Mouse (Mus musculus) cerebellum, adult 11-12 months (tissue): ENCODE measurements around the gene Shoc2.
"Not testable (repeated sequence)": the region's sequence is repeated elsewhere in the genome, so short reads cannot be mapped to it uniquely, and the experiment has no call there.

ENCODE experiments used
- DNase-seq: peaks from one replicate; pipeline ENCODE4 v3.0.0; 2022

The Shoc2 gene

DNA sequence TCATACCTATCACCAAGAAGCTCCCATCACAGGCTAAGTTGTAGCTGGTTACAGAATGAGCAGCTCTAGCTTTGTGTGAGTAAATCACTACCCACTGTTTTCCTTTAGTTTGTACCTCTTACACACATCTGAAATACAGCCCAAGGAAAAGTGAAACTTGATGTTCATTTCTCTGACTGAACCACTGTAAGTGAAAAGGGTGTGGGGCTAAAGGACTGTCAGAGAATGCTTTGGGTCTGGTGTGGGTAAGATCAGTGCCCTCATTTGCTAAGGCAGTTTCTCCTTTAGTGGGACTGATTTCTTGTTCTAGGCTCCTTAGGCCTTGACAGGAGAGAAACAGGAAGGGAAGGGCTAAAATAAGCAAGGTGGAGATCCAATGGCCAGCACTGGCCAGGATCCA, 10.1 kb upstream of the Shoc2 start:
- DNase-seq = no peak

DNA sequence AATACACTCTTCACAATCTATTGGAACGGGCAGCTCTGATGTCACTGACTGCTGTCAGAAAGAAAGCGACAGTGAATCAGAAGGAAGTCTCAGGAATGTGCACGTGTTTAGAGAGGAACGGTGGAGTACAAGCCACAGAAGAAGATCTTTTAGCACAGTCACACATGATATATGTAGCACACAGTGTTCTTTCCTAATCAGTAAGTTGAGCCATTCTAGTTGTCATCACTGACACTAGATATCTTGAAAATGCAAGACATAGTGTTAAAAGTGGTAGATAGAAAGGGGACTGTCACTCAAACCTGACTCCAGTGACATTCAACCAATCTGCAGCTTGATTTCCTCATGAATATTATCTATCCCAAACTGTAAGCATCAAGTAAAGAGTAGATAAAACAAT, 4.6 kb upstream of the Shoc2 start:
- DNase-seq = no peak

DNA sequence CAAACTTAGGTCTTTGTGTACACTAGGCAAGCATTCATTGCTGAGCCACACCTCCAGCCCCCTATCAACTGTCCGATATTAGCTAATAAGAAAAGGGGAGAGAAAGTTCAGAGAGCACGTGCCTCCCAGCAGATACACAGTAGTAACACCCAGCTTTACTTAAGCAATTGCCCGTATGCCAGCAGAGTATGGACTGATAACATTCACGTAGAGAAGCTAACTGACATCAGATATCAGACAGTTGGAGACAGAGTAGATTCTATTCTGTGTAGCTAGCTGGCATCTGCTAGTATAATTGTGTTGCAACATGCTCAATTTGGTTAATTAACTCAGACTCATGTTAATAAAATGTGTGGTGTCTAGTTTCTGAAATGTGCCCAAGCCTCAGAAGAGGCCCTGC, 3.0 kb upstream of the Shoc2 start:
- DNase-seq = no peak

DNA sequence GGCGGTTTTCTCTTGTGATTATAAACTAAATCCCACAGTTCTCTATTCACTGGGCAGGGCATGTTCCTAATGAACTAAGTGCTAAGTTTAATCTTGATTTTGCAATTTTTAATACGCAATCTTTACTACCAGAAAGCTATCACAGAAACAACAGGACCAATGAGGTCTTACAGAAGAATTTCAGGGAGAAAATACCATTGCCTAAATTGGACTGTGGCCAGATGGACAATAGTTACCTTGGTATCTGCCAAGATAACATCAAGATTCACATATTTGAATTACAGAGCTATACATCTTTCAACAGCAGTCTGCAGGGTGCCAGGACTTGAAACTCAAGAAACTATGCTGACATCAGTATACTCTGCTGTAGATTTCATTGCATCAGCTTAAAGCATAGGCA, 1.8 kb upstream of the Shoc2 start:
- no peak for DNase-seq

DNA sequence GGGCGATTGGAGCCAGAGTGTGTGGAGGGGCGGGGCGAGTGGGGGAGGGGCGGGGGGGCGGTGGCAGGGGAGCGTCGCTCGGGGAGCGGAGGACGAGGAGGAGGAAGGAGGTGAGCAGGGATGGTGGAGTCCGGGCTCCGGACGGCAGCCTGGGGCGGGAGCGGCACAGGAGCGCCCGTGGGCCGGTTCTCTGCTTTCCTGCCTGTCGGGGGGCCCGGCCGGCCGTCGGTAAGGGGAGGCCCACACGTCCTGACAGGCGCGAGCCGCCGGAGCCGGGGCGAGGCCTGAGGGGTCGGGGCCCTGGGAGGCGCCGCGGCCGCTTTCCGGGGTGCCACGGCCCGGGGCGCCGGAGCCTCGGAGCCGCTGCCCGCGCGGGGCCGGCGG, 672 bp downstream of the Shoc2 start:
- no peak for DNase-seq

DNA sequence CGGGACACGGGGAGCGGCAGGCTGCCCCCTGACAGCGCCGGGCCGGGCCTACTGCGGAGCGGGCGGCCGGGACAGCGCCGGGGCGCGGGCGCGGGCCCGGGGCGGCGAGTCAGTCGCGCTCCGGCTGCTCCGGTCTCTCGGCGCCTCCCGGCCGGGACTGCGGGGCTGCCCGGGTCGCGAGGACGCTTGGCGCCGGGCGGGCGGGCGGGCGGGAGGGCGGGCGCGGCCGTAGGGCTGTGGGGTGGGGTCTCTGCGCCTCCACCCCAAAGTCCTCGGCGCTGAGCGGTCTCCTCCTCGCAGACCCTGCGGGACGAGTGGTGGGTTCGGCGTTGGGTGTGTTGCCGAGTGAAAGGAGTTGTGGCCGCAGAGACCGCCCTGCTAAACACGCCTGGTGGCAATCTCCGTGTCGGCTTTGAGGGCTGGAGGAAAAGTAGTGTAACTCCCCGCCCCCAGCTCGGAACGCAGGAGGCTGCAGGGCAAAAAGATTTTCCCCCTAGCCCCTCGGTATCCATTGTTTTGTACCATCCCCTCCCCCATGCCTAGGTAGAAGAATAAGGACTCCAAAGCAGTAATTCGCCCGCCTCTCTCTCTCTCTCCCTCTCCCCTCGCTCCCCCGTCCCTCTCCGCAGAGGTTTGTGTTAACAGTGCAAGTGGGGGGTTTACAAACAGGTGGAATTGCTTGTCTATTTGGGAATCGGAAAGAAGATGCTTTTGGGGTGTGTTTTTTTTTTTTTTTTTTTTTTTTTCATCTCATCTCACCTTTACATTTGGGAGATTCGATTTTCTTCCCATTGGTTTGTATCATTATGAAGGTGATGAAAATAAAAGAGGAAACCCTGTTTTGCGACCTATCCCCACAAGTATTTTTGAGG, 1.3 kb downstream of the Shoc2 start:
- peak; percentile 74 for DNase-seq

GRCm38 (mm10) chr19:53957513-53957912, 13.4 kb downstream of the Shoc2 start:
- DNase-seq = no peak

DNA sequence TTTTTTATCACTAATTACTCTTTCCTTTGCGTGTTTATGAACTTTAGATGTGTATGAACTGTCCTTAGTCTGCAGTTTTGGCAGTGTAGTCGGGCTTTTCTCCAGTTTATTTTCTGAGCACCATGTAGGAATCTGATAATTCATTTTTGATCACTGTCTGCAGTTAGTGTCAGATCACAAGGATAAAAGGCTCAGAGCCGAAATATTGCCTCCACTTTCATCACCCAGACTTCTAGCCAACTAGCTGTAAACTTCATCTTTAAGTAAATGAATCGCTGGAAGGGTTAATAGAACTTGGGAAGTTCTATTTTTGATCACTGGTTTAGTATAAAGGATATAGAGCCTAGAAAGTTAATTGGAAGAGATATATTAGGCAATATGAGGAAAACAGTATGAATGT, 18.4 kb downstream of the Shoc2 start:
- no peak for DNase-seq

GRCm38 (mm10) chr19:53964347-53964746, 20.2 kb downstream of the Shoc2 start:
- not testable (repeated sequence) for DNase-seq

GRCm38 (mm10) chr19:53964910-53965633, 21.0 kb downstream of the Shoc2 start:
- no peak for DNase-seq

- no peak for DNase-seq
Observed at GRCm38 (mm10) chr19:53969226-53969625, 25.1 kb downstream of the Shoc2 start.

GRCm38 (mm10) chr19:53971938-53972337, 27.8 kb downstream of the Shoc2 start:
- DNase-seq = no peak

- no peak for DNase-seq
Observed at GRCm38 (mm10) chr19:53973656-53974055, 29.6 kb downstream of the Shoc2 start.

- DNase-seq = no peak
Observed at GRCm38 (mm10) chr19:53982041-53982440, 37.9 kb downstream of the Shoc2 start.

DNA sequence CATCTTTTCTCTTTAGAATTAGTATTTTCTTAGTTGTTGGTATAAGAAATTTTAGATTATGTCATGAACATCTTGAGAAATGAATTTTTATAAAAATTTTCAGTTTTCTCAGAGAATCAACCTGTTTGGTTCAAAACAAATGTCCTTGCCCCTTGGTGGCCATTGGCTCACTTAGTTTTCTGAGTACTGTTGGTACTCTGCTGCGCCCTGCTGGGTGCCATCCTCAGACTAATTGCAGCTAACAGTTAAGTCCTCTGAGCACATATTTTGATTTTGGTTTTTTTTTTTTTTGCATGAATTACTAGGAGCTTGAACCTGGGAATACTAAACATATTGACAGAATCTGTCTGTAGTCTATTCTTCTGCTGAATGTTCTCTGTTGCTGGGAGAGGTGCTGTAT, 39.2 kb downstream of the Shoc2 start:
- DNase-seq = no peak

- DNase-seq = no peak
Observed at GRCm38 (mm10) chr19:53984628-53985027, 40.5 kb downstream of the Shoc2 start.

DNA sequence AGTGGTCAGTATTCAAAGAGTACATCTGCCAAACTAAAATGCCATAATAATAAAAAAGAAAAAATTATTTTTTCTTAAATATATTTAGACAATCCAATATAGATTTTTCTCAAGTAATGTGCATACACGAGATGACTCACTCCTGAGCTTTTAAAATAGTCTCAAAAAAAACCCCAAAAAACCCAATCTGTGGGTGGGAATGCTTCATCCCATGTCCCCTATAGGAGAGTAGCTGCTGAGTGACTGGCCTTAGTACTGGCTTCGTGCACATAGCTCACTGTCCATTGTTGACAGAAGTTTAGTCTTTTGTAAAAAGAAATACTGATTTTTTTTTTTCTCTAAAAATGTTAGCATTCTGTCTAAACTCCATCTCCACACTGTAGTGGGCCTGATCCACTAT, 46.4 kb downstream of the Shoc2 start:
- DNase-seq = no peak

DNA sequence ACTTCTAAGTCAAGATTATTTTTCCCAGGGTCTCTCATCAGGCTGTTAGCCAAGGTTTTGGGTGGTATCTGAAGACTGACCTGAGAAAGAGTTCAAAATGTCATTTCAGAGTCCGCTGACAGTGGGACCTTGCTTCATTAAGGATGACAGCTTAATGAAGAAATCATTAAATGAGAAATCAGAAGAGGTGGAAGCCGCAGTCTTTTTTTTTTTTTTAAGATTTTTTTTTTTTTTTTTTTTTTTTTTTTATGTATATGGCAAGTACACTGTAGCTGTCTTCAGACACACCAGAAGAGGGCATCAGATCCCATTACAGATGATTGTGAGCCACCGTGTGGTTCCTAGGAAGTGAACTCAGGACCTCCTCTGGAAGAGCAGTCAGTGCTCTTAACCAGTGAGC, 49.8 kb downstream of the Shoc2 start:
- no peak for DNase-seq

DNA sequence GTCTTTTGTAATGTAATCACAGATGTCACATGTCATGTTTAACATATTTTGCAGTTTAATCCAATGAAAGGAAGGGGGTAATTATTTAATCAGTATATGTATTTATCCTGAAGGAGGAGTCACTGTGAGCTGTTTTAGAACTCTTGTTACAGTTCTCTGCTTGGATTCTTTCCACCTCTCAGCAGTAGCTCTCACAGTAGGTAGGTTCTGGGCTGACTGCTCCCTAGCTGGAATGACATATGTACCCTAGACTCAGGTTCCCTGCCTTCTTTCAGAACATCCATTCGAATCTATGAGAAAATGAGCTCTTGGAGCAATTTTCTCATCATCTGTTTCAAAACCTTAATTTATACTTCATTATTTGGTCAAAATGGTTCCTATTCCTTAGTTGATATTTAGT, 50.2 kb downstream of the Shoc2 start:
- peak; percentile 14 for DNase-seq

DNA sequence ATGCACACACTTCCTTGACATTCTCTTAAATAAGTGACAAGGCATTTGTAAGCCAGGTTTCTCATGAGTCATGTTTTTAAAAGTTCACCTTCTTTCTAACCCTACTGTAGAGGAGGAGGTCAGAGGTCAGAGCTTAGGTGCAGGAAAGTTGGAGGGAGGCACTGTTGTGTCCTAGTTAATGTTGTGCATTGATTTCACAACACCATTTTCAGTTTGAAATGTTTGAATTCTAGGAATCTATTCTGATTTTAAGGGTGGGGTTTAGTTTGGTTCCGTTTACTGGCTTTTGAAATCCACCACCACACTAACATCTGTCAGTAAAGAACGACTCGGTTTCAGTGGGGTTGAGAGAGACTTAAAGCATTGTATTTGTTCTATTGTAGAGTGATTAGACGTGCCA, 66.9 kb downstream of the Shoc2 start:
- DNase-seq = no peak

- DNase-seq = no peak
Observed at GRCm38 (mm10) chr19:54014999-54015398, 70.9 kb downstream of the Shoc2 start.

GRCm38 (mm10) chr19:54015503-54015902, 71.4 kb downstream of the Shoc2 start:
- no peak for DNase-seq

DNA sequence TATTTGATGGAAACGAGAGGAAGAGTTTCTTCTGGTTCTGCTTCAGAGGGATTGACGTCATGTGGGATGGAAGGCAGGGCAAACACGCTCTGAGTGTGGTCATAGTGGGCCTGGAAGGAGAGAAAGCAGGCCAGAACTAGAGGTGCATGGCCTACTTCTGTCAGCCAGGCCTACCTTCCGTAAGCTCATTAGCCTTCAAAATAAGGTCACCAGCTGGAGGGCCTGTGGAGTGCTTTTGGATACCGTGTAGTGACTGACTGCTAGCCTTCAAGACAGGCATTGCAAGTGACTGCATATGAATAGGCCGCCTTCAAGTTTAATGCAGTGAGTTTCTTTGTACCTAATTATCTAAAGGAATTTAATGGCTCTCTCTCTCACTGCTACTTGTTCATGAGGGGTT, 91.0 kb downstream of the Shoc2 start:
- DNase-seq = peak; percentile 30

- DNase-seq = no peak
Observed at GRCm38 (mm10) chr19:54039441-54039840, 95.3 kb downstream of the Shoc2 start.
